Mouse (Mus musculus): ENCODE data around the gene Renbp. TPM values are rescaled to one million over a fixed set of nuclear protein-coding genes. Genes with fewer than 3 reads are reported as not detected.

Renbp gene
- 11.1 and 12.8 TPM in 2 replicates for total RNA-seq (2023)

GRCm38 (mm10) chrX:73930402-73931062 lies at the start of gene Renbp:
Gene Renbp (minus strand): TSS chrX:73930850.

DNA sequence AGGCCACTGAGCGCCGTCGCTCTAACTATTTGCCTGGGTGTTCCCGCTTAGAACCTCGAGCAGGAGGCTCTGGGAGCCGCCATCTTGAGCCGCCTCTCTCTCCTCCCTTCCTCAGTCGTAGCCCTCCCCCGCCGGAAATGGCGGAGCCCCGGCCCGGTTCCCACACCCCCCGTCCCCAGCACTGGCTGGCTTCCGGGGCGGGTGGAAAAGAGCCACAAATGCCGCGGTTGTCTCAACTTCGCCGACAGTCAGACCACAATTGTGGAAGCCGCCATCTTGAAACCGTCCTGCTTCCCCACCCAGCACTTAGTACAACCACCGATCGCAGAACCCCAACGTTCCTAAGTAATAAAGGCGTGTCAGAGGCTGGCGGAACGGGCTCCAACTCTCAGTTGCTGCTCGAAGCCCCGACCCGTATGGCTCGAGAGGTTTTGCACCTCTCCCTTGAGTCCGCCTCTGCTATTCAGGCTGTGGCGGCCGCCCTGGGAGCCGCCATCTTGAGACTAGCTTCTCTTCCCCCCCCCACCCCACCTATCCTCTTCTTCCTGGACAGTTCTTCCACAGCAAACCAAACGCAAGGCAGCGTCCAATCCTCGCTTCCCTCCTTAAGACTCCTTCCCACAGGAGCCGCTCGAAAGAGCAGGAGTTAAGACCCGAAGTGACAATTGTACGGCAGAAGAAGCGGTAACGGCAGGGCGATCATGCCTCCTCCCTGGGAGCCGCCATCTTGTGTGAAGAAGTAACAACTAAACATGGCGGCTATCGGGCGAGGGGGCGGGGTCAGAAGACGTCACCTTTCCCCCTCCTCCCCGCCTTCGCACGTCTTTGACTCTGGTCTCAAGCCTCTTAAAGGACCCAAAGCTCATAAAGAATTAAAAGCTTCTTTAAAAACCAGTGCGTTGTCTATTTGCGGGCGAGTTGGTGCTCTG lies 35.9 kb upstream of the Renbp start, which contains the start of gene Hcfc1:
Gene Hcfc1 (minus strand): TSS at position 110 of the 929 bp plus-strand sequence.

GRCm38 (mm10) chrX:73921823-73922549 lies 8.7 kb downstream of the Renbp start, which contains the start of the genes Arhgap4 and Naa10:
Gene Arhgap4 (minus strand): TSS chrX:73921870.
Gene Naa10 (minus strand): TSS chrX:73921944.

DNA sequence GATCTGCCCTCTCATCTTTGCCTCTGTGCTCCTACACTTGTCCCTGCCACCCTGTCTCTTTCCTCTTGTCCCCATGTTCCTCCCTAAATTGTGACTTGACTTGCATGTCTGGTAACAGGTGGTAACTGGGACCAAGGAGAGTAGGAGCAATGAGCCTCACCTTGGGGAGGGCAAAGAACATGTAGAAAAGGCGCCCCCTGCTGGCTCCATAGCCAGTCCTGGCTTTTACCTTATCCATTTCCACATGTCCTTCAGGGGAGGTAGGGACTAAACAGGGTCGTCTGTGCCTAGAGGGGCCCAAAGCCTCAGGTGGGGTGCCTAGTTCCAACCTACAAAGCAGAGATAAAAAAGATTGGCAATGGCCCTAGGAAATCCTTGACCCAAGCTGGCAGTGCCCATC lies 34.9 kb downstream of the Renbp start, which contains the start of gene L1cam:
Gene L1cam (minus strand): TSS at position 387 of the 400 bp plus-strand sequence.

DNA sequence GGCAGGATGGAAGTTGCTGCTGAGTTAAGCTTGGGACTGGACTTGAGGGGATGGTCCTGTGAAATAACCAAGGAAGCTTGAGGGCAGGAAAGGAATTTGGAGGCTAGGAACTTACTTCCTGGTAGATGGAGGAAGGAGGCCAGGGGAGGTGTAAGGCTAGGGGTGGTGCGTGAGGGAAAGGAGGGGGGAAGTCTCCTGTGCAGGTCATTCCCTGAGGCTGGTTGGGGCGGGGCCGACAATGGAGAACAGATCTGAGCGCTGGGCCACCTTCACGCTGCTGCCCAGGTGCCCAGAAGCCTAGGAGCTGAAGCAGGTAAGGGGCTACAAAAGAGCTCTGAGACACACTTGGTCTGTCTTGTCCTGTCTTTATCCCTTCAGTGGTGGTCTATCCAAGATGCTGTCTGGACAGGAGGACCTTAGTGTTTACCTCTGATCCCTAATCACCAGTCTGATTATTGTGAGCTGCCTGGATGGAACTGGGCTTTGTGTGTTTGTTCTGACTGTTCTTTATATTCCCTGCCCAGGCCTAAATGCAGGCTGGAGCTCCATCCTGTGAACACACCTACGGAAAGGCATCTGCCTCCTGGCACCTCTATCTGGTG lies 39.0 kb downstream of the Renbp start, which contains the start of gene Avpr2:
Gene Avpr2 (plus strand): TSS at position 552 of the 602 bp plus-strand sequence.

Other genes starting within 250 kb of the Renbp start
- 87.4 and 92.1 TPM in 2 replicates for gene Bcap31, start 214.7 kb downstream of the Renbp start, total RNA-seq (2023)
- gene Abcd1, start 214.3 kb downstream of the Renbp start, total RNA-seq (2023), result 73.3 and 78.0 TPM in 2 replicates
- 0.60 and 0.70 TPM in 2 replicates for gene Plxnb3, start 173.8 kb downstream of the Renbp start, total RNA-seq (2023)
- gene Srpk3, start 156.4 kb downstream of the Renbp start, total RNA-seq (2023), result 0.32 and 1.9 TPM in 2 replicates
- 78.5 and 86.8 TPM in 2 replicates for gene Idh3g, start 144.0 kb downstream of the Renbp start, total RNA-seq (2023)
- gene Ssr4, start 143.8 kb downstream of the Renbp start, total RNA-seq (2023), result 93.3 and 93.6 TPM in 2 replicates
- gene Pdzd4, start 105.9 kb downstream of the Renbp start, total RNA-seq (2023), result 0.73 and 0.77 TPM in 2 replicates
- not detected in 2 replicates for gene Avpr2, start 38.7 kb downstream of the Renbp start, total RNA-seq (2023)
- gene L1cam, start 34.7 kb downstream of the Renbp start, total RNA-seq (2023), result 30.4 and 44.6 TPM in 2 replicates
- gene Arhgap4, start 9.0 kb downstream of the Renbp start, total RNA-seq (2023), result 228 and 276 TPM in 2 replicates
- 28.7 and 32.0 TPM in 2 replicates for gene Naa10, start 8.9 kb downstream of the Renbp start, total RNA-seq (2023)
- gene Hcfc1, start 35.5 kb upstream of the Renbp start, total RNA-seq (2023), result 68.7 and 75.0 TPM in 2 replicates
- gene Irak1, start 93.1 kb upstream of the Renbp start, total RNA-seq (2023), result 66.4 and 88.3 TPM in 2 replicates
- gene Opn1mw, start 196.6 kb upstream of the Renbp start, total RNA-seq (2023), result not detected in 2 replicates
- 21.5 and 32.4 TPM in 2 replicates for gene Mecp2, start 204.5 kb upstream of the Renbp start, total RNA-seq (2023)
- not detected in 2 replicates for gene Tex28, start 237.0 kb upstream of the Renbp start, total RNA-seq (2023)
- not detected in 2 replicates for gene Tktl1, start 246.4 kb upstream of the Renbp start, total RNA-seq (2023)

Data from neutrophil, adult 65 days (primary cell).